Mouse (Mus musculus) forebrain, embryonic 16.5 days (tissue): Measurements from ENCODE around the gene Eif4h. TPM values are rescaled to one million over a fixed set of nuclear protein-coding genes. Genes with fewer than 3 reads are reported as not detected.

Experiments used
- microRNA-seq: library from miRNA; unstranded; fragments of <30 nt; microRNA quantifications from one replicate; pipeline ENCODE4, GENCODE M21; 2017
- polyA plus RNA-seq: library from polyadenylated mRNA; unstranded; fragments of >200 nt; fragmentation: Nextera tagmentation; extraction: Ambion mirVana; gene quantifications from 2 replicates; pipeline ENCODE4 v1.2.1, GENCODE M21; 2015

Gene Eif4h
- polyA plus RNA-seq, 1 experiment from 2014 or later: 405 TPM

Small RNA genes within 50 kb of the gene (microRNA-seq; reads per million reads assigned to microRNA genes)
- not detected for gene Mir7228

Other genes with a start within 250 kb of the Eif4h start
- 83.9 and 96.6 TPM in 2 replicates for gene Gtf2ird1, start 182.8 kb downstream of the Eif4h start, polyA plus RNA-seq
- 16.2 and 16.6 TPM in 2 replicates for gene Clip2, start 87.1 kb downstream of the Eif4h start, polyA plus RNA-seq
- 0.41 and 0.86 TPM in 2 replicates for gene Syna, start 79.3 kb downstream of the Eif4h start, polyA plus RNA-seq
- 212 and 215 TPM in 2 replicates for gene Rfc2, start 58.1 kb downstream of the Eif4h start, polyA plus RNA-seq
- 3.0 and 5.3 TPM in 2 replicates for gene Lat2, start 24.5 kb downstream of the Eif4h start, polyA plus RNA-seq
- gene Limk1, start 49.1 kb upstream of the Eif4h start, polyA plus RNA-seq: 15.2 and 19.0 TPM in 2 replicates
- 8.3 and 10.9 TPM in 2 replicates for gene Eln, start 107.8 kb upstream of the Eif4h start, polyA plus RNA-seq